Mouse (Mus musculus) small intestine, adult 2 months (tissue): Measurements from ENCODE around the gene Dna2.

Experiments used
- CTCF ChIP-seq: fragments of 200-500 bp; IDR thresholded peaks from 2 replicates; pipeline ENCODE4 v1.5.1; 2012; ENCODE audit warnings: low read depth, mild to moderate bottlenecking, control low read depth, inconsistent platforms, low read length, moderate library complexity, mixed read lengths; ENCODE audit not compliant: insufficient replicate concordance, insufficient read length; ENCODE audit errors: extremely low read depth
- POLR2A ChIP-seq: fragments of 200-500 bp; IDR thresholded peaks from 2 replicates; pipeline ENCODE4 v1.6.1; 2012; ENCODE audit warnings: low read depth, mild to moderate bottlenecking, control low read depth, inconsistent platforms, low read length, moderate library complexity

- no peak for TF ChIP-seq CTCF
- TF ChIP-seq POLR2A = no peak
Observed at GRCm38 (mm10) chr10:62979667-62980038, 32.8 kb downstream of the Dna2 start.
